Mouse (Mus musculus): Measurements from ENCODE around the gene Vmn1r214. TPM values are rescaled to one million over a fixed set of nuclear protein-coding genes. Genes with fewer than 3 reads are reported as not detected.

Gene Vmn1r214
- not detected for total RNA-seq (2021)

DNA sequence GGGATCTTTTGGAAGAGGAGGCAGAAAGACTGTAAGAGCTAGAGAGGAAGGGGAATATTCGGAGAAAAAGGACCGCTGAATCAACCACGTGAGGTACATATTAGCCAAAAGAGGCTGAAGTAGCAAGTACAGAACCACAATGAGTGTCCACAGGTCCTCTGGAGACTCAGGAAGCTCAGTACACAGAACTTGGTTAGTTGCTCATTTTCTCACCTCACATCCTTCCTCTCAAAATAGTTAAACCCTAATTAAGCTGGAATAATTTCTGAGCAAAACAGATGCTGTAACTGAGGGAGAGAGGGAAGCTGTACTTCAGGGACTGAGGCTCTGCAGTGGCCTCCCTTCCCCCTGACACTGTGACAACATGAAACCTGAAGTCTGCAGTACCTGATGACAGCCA is at the start of gene Vmn1r214:
Gene Vmn1r214 (plus strand): TSS at position 301 of the 400 bp plus-strand sequence.
- DNase-seq (ENCODE audit: low spot score in 2 of 2): no peak
- intact Hi-C loops (cut with DNase I): no loop called here

- intact Hi-C loops (cut with DNase I): no loop called here
- no peak for DNase-seq (ENCODE audit: low spot score in 2 of 2)
Measured at GRCm38 (mm10) chr13:22990214-22990891, 39.9 kb upstream of the Vmn1r214 start.

- intact Hi-C loops (cut with DNase I): no loop called here
- DNase-seq (ENCODE audit: low spot score in 2 of 2): no peak
Measured at GRCm38 (mm10) chr13:22992178-22992700, 38.0 kb upstream of the Vmn1r214 start.

DNA sequence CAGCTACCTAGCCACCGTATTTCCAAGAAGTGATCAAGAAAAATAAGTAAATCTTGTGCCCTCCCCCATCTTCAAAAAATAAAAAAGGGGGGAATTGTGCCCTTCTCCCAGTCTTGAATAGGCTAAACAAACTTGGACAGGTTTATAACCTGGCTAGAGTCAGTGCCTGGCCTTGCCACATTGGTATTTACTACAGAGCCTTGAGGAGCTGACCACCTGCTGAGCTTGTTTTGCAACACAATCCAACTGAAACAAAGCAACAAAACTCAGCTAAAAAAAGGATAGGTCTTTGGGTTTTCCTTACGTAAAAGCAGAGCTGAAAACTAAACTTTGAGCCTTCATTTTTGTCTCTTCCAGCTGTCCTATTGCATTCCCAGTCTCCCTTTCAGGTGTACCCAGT is 37.5 kb upstream of the Vmn1r214 start:
- DNase-seq (ENCODE audit: low spot score in 2 of 2): no peak
- intact Hi-C loops (cut with DNase I): no loop called here

GRCm38 (mm10) chr13:23007356-23007755 is 22.9 kb upstream of the Vmn1r214 start, which contains the start of gene Vmn1r213:
Gene Vmn1r213, plus strand, starts transcription at chr13:23007656.
- no peak for DNase-seq (ENCODE audit: low spot score in 2 of 2)
- intact Hi-C loops (cut with DNase I): no loop called here

DNA sequence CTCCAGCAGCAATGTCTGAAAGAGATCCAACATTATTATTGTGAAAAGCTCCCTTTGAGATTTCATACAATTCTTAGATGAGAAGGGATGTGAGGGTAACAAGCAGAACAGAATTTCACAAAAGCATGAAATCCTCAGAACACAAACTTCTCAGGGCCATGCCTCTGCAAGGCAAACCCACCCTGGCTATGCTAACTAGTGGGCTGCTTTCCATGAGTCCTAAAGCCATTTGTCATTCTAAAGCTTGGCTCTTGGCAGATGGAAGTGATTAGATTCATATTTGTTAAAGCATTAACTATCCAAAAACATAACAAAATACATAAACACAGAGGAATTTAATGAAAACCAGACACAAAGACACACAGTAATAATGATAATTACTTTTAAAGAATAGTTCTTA is 12.1 kb upstream of the Vmn1r214 start:
- DNase-seq (ENCODE audit: low spot score in 2 of 2): no peak
- intact Hi-C loops (cut with DNase I): no loop called here

GRCm38 (mm10) chr13:23024812-23025211 is 5.4 kb upstream of the Vmn1r214 start:
- intact Hi-C loops (cut with DNase I): no loop called here
- DNase-seq (ENCODE audit: low spot score in 2 of 2): no peak

- DNase-seq (ENCODE audit: low spot score in 2 of 2): no peak
- intact Hi-C loops (cut with DNase I): no loop called here
Measured at GRCm38 (mm10) chr13:23057778-23058177, 27.6 kb downstream of the Vmn1r214 start.

DNA sequence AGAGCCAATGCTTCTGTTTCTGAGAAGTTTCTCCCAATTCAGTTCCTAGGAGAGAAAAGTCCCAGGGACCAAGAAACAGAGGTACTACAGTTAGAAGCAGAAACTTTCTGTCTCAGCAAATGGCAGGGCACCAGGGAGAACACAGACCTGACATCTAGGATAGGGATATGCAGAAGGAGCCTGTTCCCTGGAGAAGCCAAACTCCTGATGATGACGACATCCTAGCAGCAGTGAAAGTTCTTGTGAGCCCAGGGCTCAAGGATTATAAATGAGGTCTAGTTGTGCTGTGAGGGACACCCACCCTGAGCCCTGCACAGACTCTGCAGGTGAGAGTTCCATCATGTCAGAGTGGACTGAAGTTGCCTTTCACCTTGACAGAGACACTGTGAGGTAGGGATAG is 37.5 kb downstream of the Vmn1r214 start, which contains the start of gene Vmn1r215:
Gene Vmn1r215 (plus strand): TSS at position 301 of the 400 bp plus-strand sequence.
- intact Hi-C loops (cut with DNase I): no loop called here
- no peak for DNase-seq (ENCODE audit: low spot score in 2 of 2)

DNA sequence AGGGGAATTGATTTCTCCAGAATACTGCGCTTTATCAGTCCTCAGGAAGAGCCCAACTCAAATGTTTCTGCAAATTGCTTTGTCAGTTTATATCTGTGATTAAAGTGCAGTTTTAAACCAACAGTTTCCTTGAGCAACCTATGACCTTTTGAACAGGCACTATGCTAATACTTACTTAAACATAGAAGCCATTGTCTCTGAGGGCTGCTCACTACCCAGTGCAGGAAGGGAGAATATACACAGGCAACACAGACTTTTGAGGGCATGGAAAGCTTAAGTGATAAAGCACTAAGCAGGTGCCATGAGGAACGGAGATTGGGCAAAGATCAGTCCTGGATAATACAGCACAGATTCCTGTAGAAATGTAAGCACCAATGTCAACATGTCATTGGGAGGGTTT is 39.1 kb downstream of the Vmn1r214 start:
- intact Hi-C loops (cut with DNase I): no loop called here
- DNase-seq (ENCODE audit: low spot score in 2 of 2): no peak

Other genes with a start within 250 kb of the Vmn1r214 start
- gene Vmn1r209, start 220.7 kb upstream of the Vmn1r214 start, total RNA-seq (2021): not detected
- not detected for gene Vmn1r210, start 199.1 kb upstream of the Vmn1r214 start, total RNA-seq (2021)
- not detected for gene Vmn1r211, start 172.9 kb upstream of the Vmn1r214 start, total RNA-seq (2021)
- gene Vmn1r212, start 146.2 kb upstream of the Vmn1r214 start, total RNA-seq (2021): not detected
- gene Vmn1r213, start 22.8 kb upstream of the Vmn1r214 start, total RNA-seq (2021): not detected
- gene Vmn1r215, start 37.6 kb downstream of the Vmn1r214 start, total RNA-seq (2021): not detected
- gene Vmn1r217, start 87.8 kb downstream of the Vmn1r214 start, total RNA-seq (2021): not detected
- not detected for gene Vmn1r218, start 102.7 kb downstream of the Vmn1r214 start, total RNA-seq (2021)
- gene Vmn1r219, start 128.9 kb downstream of the Vmn1r214 start, total RNA-seq (2021): not detected
- not detected for gene Vmn1r220, start 157.6 kb downstream of the Vmn1r214 start, total RNA-seq (2021)
- gene Vmn1r221, start 183.7 kb downstream of the Vmn1r214 start, total RNA-seq (2021): not detected
- not detected for gene Vmn1r222, start 205.5 kb downstream of the Vmn1r214 start, total RNA-seq (2021)
- not detected for gene Vmn1r223, start 216.7 kb downstream of the Vmn1r214 start, total RNA-seq (2021)